Mouse (Mus musculus) CD8-positive naive resting alpha-beta T cell, adult 57 days (primary cell): ENCODE results near the gene Dnah11. TPM values are rescaled to one million over a fixed set of nuclear protein-coding genes. Genes with fewer than 3 reads are reported as not detected.

Experiments used
- total RNA-seq: library from RNA; stranded (reverse); gene quantifications from one replicate; pipeline ENCODE4 v1.2.4, GENCODE M21; 2023

The Dnah11 gene
- 1.4 TPM for total RNA-seq

DNA sequence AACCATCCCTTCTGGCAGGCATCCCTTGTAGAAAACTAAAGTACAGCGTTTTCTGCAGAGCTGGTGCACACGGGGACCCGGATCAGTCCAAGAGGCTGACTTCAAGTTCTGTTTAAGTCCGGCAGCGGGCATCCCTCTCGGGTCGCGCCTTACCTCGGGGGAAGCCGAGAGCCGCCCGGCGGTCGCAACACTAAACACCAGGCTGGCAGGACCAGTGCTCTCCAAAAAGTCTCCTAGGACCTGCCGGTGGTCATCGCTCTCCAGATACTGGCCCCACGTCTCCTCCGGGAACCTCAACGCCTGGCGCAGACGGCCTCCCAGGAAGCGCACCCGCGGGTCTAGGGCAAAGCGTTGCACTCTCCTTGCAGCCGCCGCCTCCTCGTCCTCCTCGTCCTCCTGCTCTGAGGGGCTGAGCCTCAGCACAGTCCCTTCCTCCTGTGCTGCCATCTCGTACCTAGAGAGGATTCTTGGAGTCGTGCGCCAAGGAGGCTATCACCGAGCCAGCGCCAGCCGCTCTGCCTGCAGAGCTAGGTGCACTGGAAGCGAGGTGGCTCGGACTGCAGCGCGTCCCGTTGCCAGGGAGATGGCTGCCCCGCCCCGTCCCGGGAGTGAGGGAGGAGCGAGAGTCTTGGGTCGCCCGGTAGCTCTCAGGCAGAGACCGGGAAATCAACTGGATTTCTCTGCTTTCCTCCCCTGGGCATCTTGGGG lies at the start of gene Dnah11:
Gene Dnah11, minus strand, starts transcription at position 658 of the 708 bp plus-strand sequence.

Other genes with a start within 250 kb of the Dnah11 start
- gene Sp4, start 102.4 kb upstream of the Dnah11 start, total RNA-seq = 95.1 TPM